Mouse (Mus musculus) retina, postnatal 1 day (tissue): ENCODE results near the gene Thra.

Experiments used
- DNase-seq: peaks from one replicate; pipeline ENCODE4 v3.0.0-alpha.2; 2012

Gene Thra

DNA sequence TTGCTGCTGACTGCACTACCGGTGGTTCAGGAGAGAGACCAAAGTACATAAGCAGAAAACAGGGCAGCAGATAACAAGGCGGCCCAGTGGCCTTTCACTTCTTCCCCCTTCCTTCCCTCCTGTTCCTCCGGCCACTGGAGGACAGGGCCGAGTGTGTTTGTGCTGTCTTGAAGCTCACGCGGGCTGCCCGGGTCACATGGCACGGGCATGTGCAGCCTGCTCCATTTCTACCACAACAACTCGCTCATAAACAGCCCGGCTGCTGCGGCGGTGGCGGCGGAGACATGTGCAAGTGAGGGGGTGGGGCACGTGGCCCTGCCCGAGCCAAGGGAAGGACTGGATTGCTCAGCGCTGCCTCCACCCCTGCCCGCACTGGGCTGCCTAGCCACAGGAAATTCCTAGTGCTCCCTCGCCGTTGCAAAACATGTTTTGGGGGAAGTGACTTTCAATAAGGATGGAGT lies 42.8 kb downstream of the Thra start:
- DNase-seq, result peak; percentile 95

GRCm38 (mm10) chr11:98784139-98784538 lies 43.7 kb downstream of the Thra start:
- DNase-seq, result no peak

DNA sequence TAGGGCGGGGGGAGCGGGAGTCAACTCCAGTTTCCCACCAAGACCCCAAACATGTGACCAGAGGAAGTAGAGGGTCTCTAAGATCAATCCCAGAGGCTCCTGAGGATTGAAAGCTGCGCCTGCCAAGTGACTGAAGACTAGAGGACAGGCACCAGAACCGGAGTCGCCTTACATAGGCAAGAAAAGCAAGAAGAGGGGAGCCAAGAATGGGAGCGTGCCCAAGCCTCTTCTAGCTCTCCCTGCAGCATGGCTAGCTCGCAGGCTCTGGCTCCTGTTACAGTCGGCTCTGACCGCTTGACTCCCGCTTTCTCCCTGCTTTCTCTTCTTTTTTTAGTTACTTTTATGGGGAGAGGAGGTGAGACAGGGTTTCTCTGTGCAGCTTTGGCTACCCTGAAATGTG lies 44.8 kb downstream of the Thra start:
- no peak for DNase-seq

- peak; percentile 93 for DNase-seq
These were observed 45.4 kb downstream of the Thra start for GRCm38 (mm10) chr11:98785772-98786281.

DNA sequence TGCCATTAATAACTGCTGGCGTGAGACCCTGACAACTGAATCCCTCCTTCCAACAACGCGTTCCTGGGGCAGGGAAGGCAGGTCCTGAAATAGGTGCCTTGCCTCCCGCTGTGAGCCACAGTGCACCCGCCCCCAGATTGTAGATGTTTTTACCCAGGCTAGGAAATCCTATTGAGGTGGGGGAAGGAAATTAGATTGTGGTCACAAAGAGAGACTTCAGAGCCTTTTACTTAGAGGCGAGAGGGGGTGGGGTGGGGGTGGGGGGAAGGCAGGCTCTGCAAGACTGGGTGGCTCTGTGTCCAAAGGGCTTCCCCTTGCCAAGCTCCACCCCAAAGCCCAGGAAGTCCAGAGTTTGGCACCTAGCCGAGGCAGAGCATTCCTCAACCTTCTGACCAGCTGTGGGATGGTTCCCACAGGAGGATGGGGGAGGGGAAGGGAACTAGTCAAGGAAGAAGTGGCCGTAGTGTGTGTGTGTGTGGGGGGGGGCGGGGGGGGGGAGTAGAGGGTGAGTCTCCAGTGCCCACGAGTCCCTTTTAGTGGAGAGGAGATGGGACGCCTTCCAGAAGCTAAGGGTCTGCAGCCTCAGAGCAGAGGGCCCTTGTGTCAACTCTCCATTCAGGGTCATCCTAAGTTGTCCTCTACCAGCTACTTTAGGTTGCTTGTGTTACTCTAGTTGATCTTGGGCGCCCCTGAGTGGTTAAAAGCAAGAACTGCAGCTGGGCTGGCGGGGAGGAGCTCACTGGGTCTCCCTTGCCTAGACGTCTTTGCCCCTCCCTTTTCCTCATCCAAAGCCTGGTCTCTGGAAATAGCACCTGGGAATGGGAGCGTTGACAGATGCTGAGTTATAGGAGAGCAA lies 46.1 kb downstream of the Thra start:
- DNase-seq, result peak; percentile 96

GRCm38 (mm10) chr11:98787229-98787628 lies 46.8 kb downstream of the Thra start:
- DNase-seq, result no peak

DNA sequence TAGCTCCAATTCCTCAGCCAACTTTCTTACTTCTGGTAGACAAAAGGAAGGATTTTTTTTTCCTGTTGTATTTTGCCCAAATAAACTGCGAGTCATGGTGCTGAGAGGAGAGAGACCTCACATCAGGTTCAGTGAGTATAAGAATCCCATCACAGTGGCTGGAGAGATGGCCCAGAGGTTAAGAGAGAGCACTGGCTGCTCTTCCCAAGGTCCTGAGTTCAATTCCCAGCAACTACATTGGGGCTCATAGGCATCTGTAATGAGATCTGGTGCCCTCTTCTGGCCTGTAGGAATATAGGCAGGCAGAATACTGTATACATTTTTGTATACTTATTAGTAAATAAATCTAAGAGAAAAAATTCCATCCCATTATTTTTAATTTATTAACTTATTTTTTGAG lies 47.3 kb downstream of the Thra start:
- no peak for DNase-seq

- DNase-seq, result no peak
These were observed 47.7 kb downstream of the Thra start for GRCm38 (mm10) chr11:98788139-98788538.

- peak; percentile 95 for DNase-seq
These were observed 48.2 kb downstream of the Thra start for GRCm38 (mm10) chr11:98788550-98789218.

DNA sequence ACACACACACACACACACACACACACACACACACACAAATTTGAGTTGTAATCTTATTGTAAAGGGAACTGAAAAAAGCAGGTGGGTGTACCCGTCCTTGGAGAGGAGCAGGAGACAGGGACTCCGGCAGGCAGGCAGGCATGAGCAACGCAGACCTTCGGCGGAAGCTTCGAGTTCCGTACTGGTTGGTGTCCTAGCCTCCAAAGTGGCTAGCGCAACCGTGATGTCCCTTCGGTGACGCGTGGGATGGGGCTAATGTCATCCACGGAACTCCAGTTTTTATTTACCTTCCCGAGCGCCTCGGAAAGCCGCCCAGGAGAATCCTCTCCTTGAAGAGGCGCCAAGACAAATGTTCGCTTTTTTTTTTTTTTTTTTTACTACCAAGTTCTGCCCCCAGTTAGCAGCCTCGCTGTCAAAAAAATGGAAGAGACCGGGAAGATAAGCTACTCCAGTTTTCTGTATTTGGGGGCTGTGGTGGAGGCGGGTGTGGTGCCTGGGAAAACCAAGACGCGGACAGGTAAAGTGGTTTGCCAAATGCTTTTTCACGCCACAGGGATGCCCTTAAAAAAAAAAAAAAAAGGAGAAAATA lies 48.9 kb downstream of the Thra start:
- DNase-seq, result no peak

GRCm38 (mm10) chr11:98789824-98790223 lies 49.4 kb downstream of the Thra start:
- DNase-seq, result no peak

DNA sequence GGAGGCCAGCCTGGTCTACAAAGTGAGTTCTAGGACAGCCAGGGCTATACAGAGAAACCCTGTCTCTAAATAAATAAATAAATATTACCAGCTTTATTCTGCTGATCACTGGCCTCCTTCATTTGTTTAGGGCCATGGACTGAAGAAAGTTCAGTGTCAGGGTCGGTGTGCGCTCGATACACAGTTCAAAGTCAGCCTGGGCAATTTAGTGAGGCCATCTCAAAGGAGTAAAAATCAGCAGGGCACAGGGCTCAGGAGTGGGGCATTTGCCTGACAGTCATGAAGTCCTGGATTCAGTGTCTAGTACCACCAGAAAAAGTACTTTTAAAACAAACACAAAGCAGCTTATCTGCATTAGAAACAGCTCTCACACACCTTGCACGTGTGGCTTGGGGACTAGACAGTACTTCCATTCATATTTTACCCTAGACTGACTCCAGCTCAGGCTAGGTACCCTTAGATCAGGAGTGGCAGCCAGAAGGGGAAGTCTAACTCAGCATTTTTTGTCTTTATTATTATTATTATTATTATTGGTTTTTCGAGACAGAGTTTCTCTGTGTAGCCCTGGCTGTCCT lies 50.3 kb downstream of the Thra start:
- no peak for DNase-seq

GRCm38 (mm10) chr11:98791448-98791847 lies 51.0 kb downstream of the Thra start:
- DNase-seq, result no peak

GRCm38 (mm10) chr11:98792081-98792480 lies 51.6 kb downstream of the Thra start:
- no peak for DNase-seq

GRCm38 (mm10) chr11:98794469-98795014 lies 54.1 kb downstream of the Thra start:
- DNase-seq, result peak; percentile 75

GRCm38 (mm10) chr11:98795015-98795713 lies 54.7 kb downstream of the Thra start, which contains the start of gene Msl1:
Gene Msl1, plus strand, starts transcription at chr11:98795516.
- DNase-seq, result peak; percentile 94

GRCm38 (mm10) chr11:98795714-98796514 lies 55.5 kb downstream of the Thra start:
- peak; percentile 69 for DNase-seq

DNA sequence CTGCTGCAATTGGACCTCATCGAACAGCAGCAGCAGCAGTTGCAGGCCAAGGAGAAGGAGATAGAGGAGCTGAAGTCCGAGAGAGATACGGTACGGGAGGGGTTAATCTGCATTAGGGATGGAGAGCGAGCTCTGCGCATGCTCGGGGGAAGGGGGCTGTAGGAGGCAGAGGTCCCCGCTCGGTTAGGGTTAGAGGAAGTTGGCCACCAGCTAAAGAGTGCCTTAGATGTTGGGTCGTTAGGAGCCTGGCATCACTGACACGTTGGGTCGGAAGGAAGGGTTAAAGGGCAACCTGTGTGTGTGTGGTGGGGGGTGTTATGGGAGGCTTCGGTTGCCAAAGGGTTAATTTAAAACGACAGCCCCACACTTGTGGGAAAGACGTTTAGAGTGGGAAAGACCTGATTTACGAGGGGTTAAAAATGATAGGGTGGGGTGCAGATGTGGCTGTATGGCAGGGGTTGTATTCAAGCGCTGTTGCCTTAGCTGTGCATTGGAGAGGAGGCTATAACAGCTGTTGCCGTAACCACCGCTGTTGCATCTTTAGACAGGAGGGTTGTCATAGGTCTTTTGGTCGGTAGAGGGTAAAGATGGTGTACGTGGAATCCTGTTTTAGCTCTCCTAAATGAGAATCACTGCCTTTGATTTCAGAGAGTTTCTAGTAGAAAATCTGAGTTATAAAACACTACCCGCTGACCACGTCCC lies 56.2 kb downstream of the Thra start:
- DNase-seq, result peak; percentile 90

- no peak for DNase-seq
These were observed 56.9 kb downstream of the Thra start for GRCm38 (mm10) chr11:98797306-98797705.

DNA sequence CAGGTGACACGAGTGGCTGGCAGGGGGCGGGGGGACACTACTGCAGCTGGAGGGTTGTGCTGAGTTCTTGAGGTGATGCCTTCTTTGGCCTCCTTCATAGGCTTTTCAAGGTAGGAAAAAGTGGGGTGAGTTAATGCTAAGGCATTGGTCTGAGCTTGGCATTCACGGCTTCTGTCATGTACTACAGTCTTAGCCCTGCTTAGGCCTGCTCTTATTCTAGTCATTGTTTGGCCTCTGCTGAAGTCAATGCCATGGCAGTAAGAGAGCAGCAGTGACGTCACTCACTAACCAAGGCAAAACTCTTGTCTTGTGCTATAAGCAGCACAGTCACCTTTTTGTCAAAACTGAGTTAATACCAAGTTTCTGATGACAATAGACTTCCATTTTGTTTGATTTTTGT lies 57.5 kb downstream of the Thra start:
- DNase-seq, result no peak

DNA sequence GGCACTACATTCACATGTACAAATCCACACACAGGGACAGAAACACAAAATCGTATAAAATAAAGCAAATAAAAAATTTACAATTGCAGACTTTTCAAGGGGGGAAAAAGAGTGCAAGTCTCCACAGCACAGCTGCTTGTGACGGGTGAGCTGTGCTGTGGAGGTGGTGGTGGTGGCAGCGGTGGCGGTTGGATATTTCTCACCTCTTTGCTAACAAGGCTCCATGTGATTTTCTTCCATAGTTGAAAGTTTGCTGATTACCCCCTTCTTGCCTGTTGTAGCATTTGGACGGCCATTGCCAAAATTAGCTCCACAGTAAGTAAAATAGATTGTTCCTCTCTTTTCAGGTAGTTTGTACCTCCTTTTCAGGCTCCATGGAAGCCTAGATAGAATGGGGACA lies 64.2 kb downstream of the Thra start, which contains the start of gene Casc3:
Gene Casc3 (plus strand): TSS at position 301 of the 400 bp plus-strand sequence.
- DNase-seq, result no peak
